Mouse (Mus musculus): ENCODE measurements around the gene Tpo.

The Tpo gene

GRCm38 (mm10) chr12:30024264-30024825 lies 108.1 kb downstream of the Tpo start:
- no peaks in the 10 kb centered on the region for H3K4me1 ChIP-seq (replicated peaks; ENCODE audit: low read depth, low read length)
- H3K4me3 ChIP-seq (replicated peaks; ENCODE audit: low read length): no peak overlapping the region
- no peak for TF ChIP-seq CTCF (conservative IDR thresholded peaks at IDR 0.05; ENCODE audit: low read length)
- no peak for TF ChIP-seq NANOG (IDR thresholded peaks at IDR 0.05; ENCODE audit: borderline replicate concordance, low read length)
- TF ChIP-seq POU5F1 (IDR thresholded peaks at IDR 0.05; ENCODE audit: borderline replicate concordance, low read length): no peak
- H3K9me3 ChIP-seq (ENCODE audit: low read length): no peaks in the 10 kb centered on the region
- no peaks in the 10 kb centered on the region for H3K36me3 ChIP-seq (ENCODE audit: insufficient read depth, low read length)
- no peaks in the 10 kb centered on the region; the same call in 1 of the 2 replicates for H3K27me3 ChIP-seq (ENCODE audit: insufficient read depth, low read length)

- Histone ChIP-seq H3K4me1 (replicated peaks; ENCODE audit: low read depth, low read length) (no peaks in the 10 kb centered on the region), H3K4me3 (replicated peaks; ENCODE audit: low read length) (no peak overlapping the region), H3K36me3 (ENCODE audit: insufficient read depth, low read length) (no peaks in the 10 kb centered on the region), H3K9me3 (ENCODE audit: low read length) (no peaks in the 10 kb centered on the region), H3K27me3 (ENCODE audit: insufficient read depth, low read length) (no peaks in the 10 kb centered on the region; the same call in 1 of the 2 replicates)
- no peak for TF ChIP-seq POU5F1 (IDR thresholded peaks at IDR 0.05; ENCODE audit: borderline replicate concordance, low read length)
- TF ChIP-seq CTCF (conservative IDR thresholded peaks at IDR 0.05; ENCODE audit: low read length): no peak
- no peak for TF ChIP-seq NANOG (IDR thresholded peaks at IDR 0.05; ENCODE audit: borderline replicate concordance, low read length)
Measured at GRCm38 (mm10) chr12:30023491-30023890, 108.9 kb downstream of the Tpo start.

GRCm38 (mm10) chr12:30020447-30020846 lies 112.0 kb downstream of the Tpo start:
- no peaks in the 10 kb centered on the region for H3K4me1 ChIP-seq (replicated peaks; ENCODE audit: low read depth, low read length)
- H3K27me3 ChIP-seq (ENCODE audit: insufficient read depth, low read length): no peaks in the 10 kb centered on the region; the same call in 1 of the 2 replicates
- TF ChIP-seq CTCF (conservative IDR thresholded peaks at IDR 0.05; ENCODE audit: low read length) (no peak), NANOG (IDR thresholded peaks at IDR 0.05; ENCODE audit: borderline replicate concordance, low read length) (no peak), POU5F1 (IDR thresholded peaks at IDR 0.05; ENCODE audit: borderline replicate concordance, low read length) (no peak)
- no peaks in the 10 kb centered on the region for H3K36me3 ChIP-seq (ENCODE audit: insufficient read depth, low read length)
- no peak overlapping the region for H3K4me3 ChIP-seq (replicated peaks; ENCODE audit: low read length)
- no peaks in the 10 kb centered on the region for H3K9me3 ChIP-seq (ENCODE audit: low read length)

- Histone ChIP-seq H3K27me3 (ENCODE audit: insufficient read depth, low read length) (no peaks in the 10 kb centered on the region; the same call in 1 of the 2 replicates), H3K4me3 (replicated peaks; ENCODE audit: low read length) (no peak overlapping the region), H3K9me3 (ENCODE audit: low read length) (no peaks in the 10 kb centered on the region), H3K4me1 (replicated peaks; ENCODE audit: low read depth, low read length) (no peaks in the 10 kb centered on the region), H3K36me3 (ENCODE audit: insufficient read depth, low read length) (no peaks in the 10 kb centered on the region)
- TF ChIP-seq NANOG (IDR thresholded peaks at IDR 0.05; ENCODE audit: borderline replicate concordance, low read length) (no peak), POU5F1 (IDR thresholded peaks at IDR 0.05; ENCODE audit: borderline replicate concordance, low read length) (no peak), CTCF (conservative IDR thresholded peaks at IDR 0.05; ENCODE audit: low read length) (no peak)
Measured at GRCm38 (mm10) chr12:30017131-30017530, 115.3 kb downstream of the Tpo start.

- no peaks in the 10 kb centered on the region for H3K4me1 ChIP-seq (replicated peaks; ENCODE audit: low read depth, low read length)
- TF ChIP-seq NANOG (IDR thresholded peaks at IDR 0.05; ENCODE audit: borderline replicate concordance, low read length) (no peak), CTCF (conservative IDR thresholded peaks at IDR 0.05; ENCODE audit: low read length) (no peak), POU5F1 (IDR thresholded peaks at IDR 0.05; ENCODE audit: borderline replicate concordance, low read length) (no peak)
- no peaks in the 10 kb centered on the region for H3K9me3 ChIP-seq (ENCODE audit: low read length)
- H3K36me3 ChIP-seq (ENCODE audit: insufficient read depth, low read length): no peaks in the 10 kb centered on the region
- no peak overlapping the region for H3K4me3 ChIP-seq (replicated peaks; ENCODE audit: low read length)
- H3K27me3 ChIP-seq (ENCODE audit: insufficient read depth, low read length): no peaks in the 10 kb centered on the region; the same call in 1 of the 2 replicates
Measured at GRCm38 (mm10) chr12:30015501-30015900, 116.9 kb downstream of the Tpo start.

GRCm38 (mm10) chr12:30008741-30009140 lies 123.7 kb downstream of the Tpo start:
- TF ChIP-seq NANOG (IDR thresholded peaks at IDR 0.05; ENCODE audit: borderline replicate concordance, low read length): no peak
- TF ChIP-seq POU5F1 (IDR thresholded peaks at IDR 0.05; ENCODE audit: borderline replicate concordance, low read length): no peak
- TF ChIP-seq CTCF (conservative IDR thresholded peaks at IDR 0.05; ENCODE audit: low read length): no peak
- Histone ChIP-seq H3K36me3 (ENCODE audit: insufficient read depth, low read length) (no peaks in the 10 kb centered on the region), H3K9me3 (ENCODE audit: low read length) (no peaks in the 10 kb centered on the region), H3K4me3 (replicated peaks; ENCODE audit: low read length) (no peak overlapping the region), H3K4me1 (replicated peaks; ENCODE audit: low read depth, low read length) (no peaks in the 10 kb centered on the region), H3K27me3 (ENCODE audit: insufficient read depth, low read length) (no peaks in the 10 kb centered on the region)

- no peaks in the 10 kb centered on the region for H3K27me3 ChIP-seq (ENCODE audit: insufficient read depth, low read length)
- no peaks in the 10 kb centered on the region for H3K9me3 ChIP-seq (ENCODE audit: low read length)
- H3K4me1 ChIP-seq (replicated peaks; ENCODE audit: low read depth, low read length): no peaks in the 10 kb centered on the region
- no peak overlapping the region for H3K4me3 ChIP-seq (replicated peaks; ENCODE audit: low read length)
- TF ChIP-seq NANOG (IDR thresholded peaks at IDR 0.05; ENCODE audit: borderline replicate concordance, low read length) (no peak), POU5F1 (IDR thresholded peaks at IDR 0.05; ENCODE audit: borderline replicate concordance, low read length) (no peak), CTCF (conservative IDR thresholded peaks at IDR 0.05; ENCODE audit: low read length) (no peak)
- H3K36me3 ChIP-seq (ENCODE audit: insufficient read depth, low read length): no peaks in the 10 kb centered on the region
Measured at GRCm38 (mm10) chr12:30006586-30006985, 125.8 kb downstream of the Tpo start.

Data from E14TG2a.4 (cell line).